Mouse (Mus musculus): ENCODE measurements around the gene Ccdc189. TPM values are rescaled to one million over a fixed set of nuclear protein-coding genes. Genes with fewer than 3 reads are reported as not detected.

The Ccdc189 gene
- polyA plus RNA-seq, 2 experiments = 5.4 to 6.8 TPM

DNA sequence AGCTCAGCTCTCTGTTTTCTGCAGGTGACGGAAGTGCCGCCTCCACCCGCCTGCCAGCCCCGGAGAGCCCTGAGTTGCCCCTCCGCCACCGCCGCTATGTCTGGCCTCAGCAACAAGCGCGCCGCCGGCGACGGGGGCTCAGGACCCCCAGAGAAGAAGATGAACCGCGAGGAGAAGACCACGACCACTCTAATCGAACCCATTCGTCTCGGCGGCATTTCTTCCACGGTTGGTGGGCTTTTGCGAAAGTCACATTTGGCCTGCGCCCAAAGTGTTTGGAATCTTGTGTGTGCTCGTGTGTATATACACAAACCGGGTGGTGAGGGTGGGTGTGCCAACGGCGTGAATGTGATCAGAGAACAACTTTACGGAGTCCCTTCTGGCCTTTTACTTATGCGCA lies 506 bp upstream of the Ccdc189 start:
- TF ChIP-seq EP300 (IDR thresholded peaks at IDR 0.05; ENCODE audit: low read depth) = no peak
- no peak for TF ChIP-seq CTCF (IDR thresholded peaks at IDR 0.05; ENCODE audit: low read depth)

DNA sequence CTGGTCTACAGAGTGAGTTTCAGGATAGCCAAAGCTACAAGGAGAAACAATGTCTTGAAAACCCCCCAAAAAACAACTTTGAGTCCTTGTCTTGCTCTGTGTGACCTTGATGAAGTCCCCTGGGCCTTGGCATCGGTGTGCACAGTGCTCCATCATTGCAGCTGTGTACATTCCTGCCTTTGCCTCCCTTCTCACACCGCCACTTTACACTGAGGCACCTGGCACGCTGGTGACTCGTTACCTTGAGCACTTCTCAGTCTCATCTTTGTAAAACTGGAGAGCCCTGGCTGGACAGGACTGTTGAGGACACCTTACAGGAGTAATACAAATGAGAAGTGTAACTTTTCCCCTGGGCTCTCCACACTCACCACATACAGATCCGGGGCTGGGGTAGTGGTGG lies 1.2 kb downstream of the Ccdc189 start:
- WGBS (ENCODE audit: insufficient replicate concordance) = 67% methylated on average over 5 of the region's 5 CpGs
- Histone ChIP-seq H3K9me3 (ENCODE audit: control insufficient read depth, low read length) (no peaks in the 10 kb centered on the region), H3K4me1 (replicated peaks; ENCODE audit: control insufficient read depth in 2 of 2, insufficient read depth in 2 of 2, low read length in 1 of 2) (peaks cover 24 to 28% of the 10 kb centered on the region in 2 experiments), H3K36me3 (replicated peaks; ENCODE audit: control insufficient read depth, insufficient read depth, low read depth) (peaks cover 33% of the 10 kb centered on the region), H3K4me3 (ENCODE audit: insufficient read depth in 1 of 2, low read depth in 2 of 2, low read length in 2 of 2) (peak overlapping the region; percentile 76 to 94; a peak in 3 of 4 replicates), H3K27ac (peak overlapping the region; percentile 35; the same call in 1 of the 2 replicates), H3K4me2 (ENCODE audit: low read depth) (peak overlapping the region; percentile 77), H3K27me3 (ENCODE audit: control insufficient read depth, insufficient read depth, low read length) (no peaks in the 10 kb centered on the region), H3K9ac (replicated peaks) (peak overlapping the region; percentile 59)
- TF ChIP-seq CTCF (IDR thresholded peaks at IDR 0.05; ENCODE audit: low read depth) = no peak
- ATAC-seq (ENCODE audit: insufficient read depth) = no peak
- no peak for DNase-seq (ENCODE audit: low read depth in 3 of 3, low spot score in 3 of 3)

More for the DNA sequence above, 506 bp upstream of the Ccdc189 start:
- Histone ChIP-seq H3K27me3 (ENCODE audit: control insufficient read depth, insufficient read depth, low read length) (no peaks in the 10 kb centered on the region), H3K27ac (peak overlapping the region; percentile 32; the same call in 1 of the 2 replicates), H3K9me3 (ENCODE audit: control insufficient read depth, low read length) (no peaks in the 10 kb centered on the region), H3K4me2 (ENCODE audit: low read depth) (peak overlapping the region; percentile 77), H3K4me1 (replicated peaks; ENCODE audit: control insufficient read depth in 2 of 2, insufficient read depth in 2 of 2, low read length in 1 of 2) (peaks cover 24 to 28% of the 10 kb centered on the region in 2 experiments), H3K4me3 (ENCODE audit: insufficient read depth in 1 of 2, low read depth in 2 of 2, low read length in 2 of 2) (peak overlapping the region; percentile 76 to 94), H3K9ac (replicated peaks) (peak overlapping the region; percentile 79), H3K36me3 (replicated peaks; ENCODE audit: control insufficient read depth, insufficient read depth, low read depth) (peaks cover 38% of the 10 kb centered on the region)
- ATAC-seq (ENCODE audit: insufficient read depth) (peak; percentile 14), DNase-seq (ENCODE audit: low read depth in 3 of 3, low spot score in 3 of 3) (no peak)
- WGBS (ENCODE audit: insufficient replicate concordance) = 5% methylated on average over 29 of the region's 29 CpGs

DNA sequence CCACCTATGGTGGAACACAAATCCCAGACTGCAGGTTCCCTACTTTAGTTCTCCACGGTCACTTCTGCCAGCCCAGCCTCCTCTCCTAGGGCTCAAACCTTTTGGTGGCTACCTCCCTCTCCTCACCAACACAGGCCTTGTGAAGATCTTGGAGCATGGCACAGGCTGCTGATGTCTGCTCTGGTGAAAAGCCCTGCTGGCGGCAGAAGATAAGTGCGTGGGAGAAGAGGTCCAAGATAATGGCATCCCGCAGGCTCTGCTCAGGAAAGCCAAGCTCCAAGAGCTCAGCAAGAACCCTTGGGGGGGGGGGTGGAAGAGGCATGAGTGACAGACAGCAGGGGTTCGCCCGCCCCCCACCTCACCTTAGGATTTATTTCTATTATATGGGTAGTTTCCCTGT lies 2.2 kb downstream of the Ccdc189 start:
- H3K9ac ChIP-seq (replicated peaks) = peak overlapping the region; percentile 10
- H3K4me1 ChIP-seq (replicated peaks; ENCODE audit: control insufficient read depth in 2 of 2, insufficient read depth in 2 of 2, low read length in 1 of 2) = peaks cover 24 to 28% of the 10 kb centered on the region in 2 experiments
- peak overlapping the region; percentile 77 for H3K4me2 ChIP-seq (ENCODE audit: low read depth)
- H3K27ac ChIP-seq = peak overlapping the region; percentile 75
- no peaks in the 10 kb centered on the region for H3K9me3 ChIP-seq (ENCODE audit: control insufficient read depth, low read length)
- 36% methylated on average over 6 of the region's 6 CpGs for WGBS (ENCODE audit: insufficient replicate concordance)
- peak; percentile 80 for TF ChIP-seq EP300 (IDR thresholded peaks at IDR 0.05; ENCODE audit: low read depth)
- TF ChIP-seq CTCF (IDR thresholded peaks at IDR 0.05; ENCODE audit: low read depth) = peak; percentile 51
- DNase-seq (ENCODE audit: low read depth in 3 of 3, low spot score in 3 of 3) (peak; percentile 65 to 70 (median 69)), ATAC-seq (ENCODE audit: insufficient read depth) (peak; percentile 42)
- peak overlapping the region in 1 of 2 experiments; percentile 11; a peak in 1 of 4 replicates for H3K4me3 ChIP-seq (ENCODE audit: insufficient read depth in 1 of 2, low read depth in 2 of 2, low read length in 2 of 2)
- H3K27me3 ChIP-seq (ENCODE audit: control insufficient read depth, insufficient read depth, low read length) = no peaks in the 10 kb centered on the region
- peaks cover 30% of the 10 kb centered on the region for H3K36me3 ChIP-seq (replicated peaks; ENCODE audit: control insufficient read depth, insufficient read depth, low read depth)

DNA sequence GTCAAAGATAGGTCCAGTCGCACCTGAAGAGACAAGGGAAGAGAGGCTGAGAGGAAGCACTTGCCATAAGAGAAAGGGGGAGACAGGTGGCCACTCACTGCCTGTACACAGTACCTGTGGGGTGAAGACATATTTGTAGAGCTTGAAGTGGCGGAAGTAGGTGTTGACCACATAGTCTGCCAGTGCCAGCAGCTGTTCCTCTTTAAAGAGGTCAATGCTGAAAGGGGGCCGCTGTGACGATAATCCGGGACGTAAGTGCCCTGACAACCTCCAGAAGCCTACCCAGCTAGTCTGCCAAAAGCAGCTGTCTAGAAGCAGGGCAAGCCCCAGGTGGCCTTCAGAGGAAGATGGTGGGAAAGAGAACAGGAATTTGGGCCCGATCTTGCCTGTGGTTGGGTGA lies 3.4 kb downstream of the Ccdc189 start:
- no peak overlapping the region for H3K4me2 ChIP-seq (ENCODE audit: low read depth)
- DNase-seq (ENCODE audit: low read depth in 3 of 3, low spot score in 3 of 3) (no peak), ATAC-seq (ENCODE audit: insufficient read depth) (no peak)
- no peak overlapping the region for H3K4me3 ChIP-seq (ENCODE audit: insufficient read depth in 1 of 2, low read depth in 2 of 2, low read length in 2 of 2)
- no peak overlapping the region for H3K27ac ChIP-seq
- peaks cover 24 to 28% of the 10 kb centered on the region in 2 experiments for H3K4me1 ChIP-seq (replicated peaks; ENCODE audit: control insufficient read depth in 2 of 2, insufficient read depth in 2 of 2, low read length in 1 of 2)
- 82% methylated on average over 7 of the region's 7 CpGs for WGBS (ENCODE audit: insufficient replicate concordance)
- no peaks in the 10 kb centered on the region for H3K9me3 ChIP-seq (ENCODE audit: control insufficient read depth, low read length)
- H3K9ac ChIP-seq (replicated peaks) = no peak overlapping the region
- no peaks in the 10 kb centered on the region for H3K27me3 ChIP-seq (ENCODE audit: control insufficient read depth, insufficient read depth, low read length)
- H3K36me3 ChIP-seq (replicated peaks; ENCODE audit: control insufficient read depth, insufficient read depth, low read depth) = peaks cover 23% of the 10 kb centered on the region
- TF ChIP-seq EP300 (IDR thresholded peaks at IDR 0.05; ENCODE audit: low read depth) = no peak
- no peak for TF ChIP-seq CTCF (IDR thresholded peaks at IDR 0.05; ENCODE audit: low read depth)

DNA sequence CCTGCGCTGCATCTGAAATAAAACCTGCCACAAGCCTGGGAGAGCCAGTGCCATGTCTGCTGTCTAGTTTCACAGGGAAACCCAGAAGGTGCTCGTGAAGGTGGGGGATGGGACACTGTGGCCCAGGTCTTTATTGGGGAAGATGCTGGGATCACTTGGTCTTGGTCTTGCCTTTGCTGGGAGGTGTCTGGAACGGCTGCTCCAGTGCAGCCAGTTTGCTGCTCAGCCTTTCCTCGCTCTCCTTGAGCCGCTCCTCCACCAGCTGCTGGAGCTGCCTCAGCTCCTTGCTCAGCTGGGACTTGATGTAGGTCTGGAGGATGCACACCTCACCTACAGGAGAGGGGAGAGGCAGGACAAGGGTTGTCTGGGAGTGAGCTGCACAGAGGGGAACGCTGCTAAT lies 5.1 kb downstream of the Ccdc189 start:
- H3K9me3 ChIP-seq (ENCODE audit: control insufficient read depth, low read length) = no peaks in the 10 kb centered on the region
- H3K4me2 ChIP-seq (ENCODE audit: low read depth) = no peak overlapping the region
- H3K4me3 ChIP-seq (ENCODE audit: insufficient read depth in 1 of 2, low read depth in 2 of 2, low read length in 2 of 2) = no peak overlapping the region
- TF ChIP-seq CTCF (IDR thresholded peaks at IDR 0.05; ENCODE audit: low read depth) (no peak), EP300 (IDR thresholded peaks at IDR 0.05; ENCODE audit: low read depth) (no peak)
- peaks cover 33% of the 10 kb centered on the region for H3K36me3 ChIP-seq (replicated peaks; ENCODE audit: control insufficient read depth, insufficient read depth, low read depth)
- DNase-seq (ENCODE audit: low read depth in 3 of 3, low spot score in 3 of 3) (no peak), ATAC-seq (ENCODE audit: insufficient read depth) (no peak)
- no peaks in the 10 kb centered on the region for H3K27me3 ChIP-seq (ENCODE audit: control insufficient read depth, insufficient read depth, low read length)
- H3K9ac ChIP-seq (replicated peaks) = no peak overlapping the region
- H3K27ac ChIP-seq = no peak overlapping the region
- peaks cover 19 to 22% of the 10 kb centered on the region in 2 experiments for H3K4me1 ChIP-seq (replicated peaks; ENCODE audit: control insufficient read depth in 2 of 2, insufficient read depth in 2 of 2, low read length in 1 of 2)
- WGBS (ENCODE audit: insufficient replicate concordance) = 78% methylated on average over 6 of the region's 6 CpGs
